Mouse (Mus musculus) gastrocnemius, postnatal 4 days (tissue): ENCODE data around the gene Slc9a3r1. TPM values are rescaled to one million over a fixed set of nuclear protein-coding genes. Genes with fewer than 3 reads are reported as not detected.

ENCODE experiments used
- DNase-seq, 2 experiments: peaks; one replicate each; pipeline ENCODE4 v3.0.0; 2021 to 2022; ENCODE audit warnings: low spot score in 2 of 2, mixed read lengths in 2 of 2
- total RNA-seq, 2 experiments: library from RNA; stranded (reverse); gene quantifications; 2 replicates each; pipeline ENCODE4 v1.2.3; 2021

The Slc9a3r1 gene
- total RNA-seq, 2 experiments from 2014 or later = 10.9 to 12.4 TPM

DNA sequence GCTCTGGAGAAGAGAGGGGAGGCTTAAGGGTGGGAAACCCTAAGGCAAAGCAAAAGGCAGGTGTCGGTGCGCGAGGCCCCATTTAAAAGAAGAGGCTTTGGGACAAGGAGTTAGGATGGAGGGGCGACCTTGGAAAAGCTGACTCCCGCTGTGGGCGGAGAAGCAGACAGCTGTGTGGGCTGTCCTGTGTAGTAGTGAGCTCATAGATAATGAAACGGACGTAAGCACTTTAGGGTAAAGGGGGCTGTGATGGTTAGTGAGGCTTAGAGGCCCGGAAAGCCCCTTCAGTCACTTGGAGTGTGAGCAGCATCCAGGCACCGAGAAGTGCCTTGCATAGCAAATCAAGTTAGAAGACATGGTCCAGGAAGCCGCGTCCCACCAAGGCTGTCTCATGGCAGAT, 24.6 kb downstream of the Slc9a3r1 start, which contains the start of gene Nat9:
Gene Nat9 (minus strand): TSS at position 167 of the 400 bp plus-strand sequence.
- DNase-seq = no peak

DNA sequence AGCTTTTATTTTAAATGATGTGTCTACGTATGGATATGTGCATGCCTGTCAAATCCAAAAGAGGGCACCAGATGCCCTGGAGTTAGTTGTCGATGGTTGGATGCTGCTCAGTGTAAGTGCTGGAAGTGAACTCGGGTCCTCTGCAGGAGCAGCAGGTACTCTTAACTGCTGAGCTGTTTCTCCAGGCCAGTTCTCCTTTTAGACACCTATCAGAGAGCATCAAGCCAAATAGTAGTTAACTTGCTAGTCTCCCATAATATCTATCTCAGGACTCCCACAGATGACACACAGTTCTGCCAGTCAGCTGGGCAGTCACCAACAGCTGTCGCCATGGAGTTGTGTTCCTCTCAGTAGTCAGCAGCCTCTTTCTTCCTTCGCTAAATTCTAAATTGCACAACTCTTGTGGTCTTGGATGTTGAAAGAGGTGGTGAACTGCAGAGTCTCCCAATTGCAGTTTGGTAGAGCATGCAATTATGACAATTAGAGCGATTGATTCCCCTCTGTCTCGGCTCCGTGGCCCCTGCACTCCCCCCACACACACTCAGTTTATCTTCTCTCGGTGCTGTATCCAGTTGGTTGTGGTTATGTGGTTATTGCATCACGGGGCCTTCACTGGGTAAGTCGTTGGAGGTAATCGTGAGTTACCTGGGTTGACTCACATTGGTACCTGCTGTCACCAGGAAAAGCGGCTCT, 25.5 kb downstream of the Slc9a3r1 start:
- DNase-seq = no peak

- no peak for DNase-seq
Observed at GRCm38 (mm10) chr11:115189304-115189703, 26.2 kb downstream of the Slc9a3r1 start.

- DNase-seq = peak in 1 of 2 experiments; percentile 41
Observed at GRCm38 (mm10) chr11:115192180-115192579, 29.0 kb downstream of the Slc9a3r1 start.

- DNase-seq = no peak
Observed at GRCm38 (mm10) chr11:115194693-115195092, 31.6 kb downstream of the Slc9a3r1 start.

DNA sequence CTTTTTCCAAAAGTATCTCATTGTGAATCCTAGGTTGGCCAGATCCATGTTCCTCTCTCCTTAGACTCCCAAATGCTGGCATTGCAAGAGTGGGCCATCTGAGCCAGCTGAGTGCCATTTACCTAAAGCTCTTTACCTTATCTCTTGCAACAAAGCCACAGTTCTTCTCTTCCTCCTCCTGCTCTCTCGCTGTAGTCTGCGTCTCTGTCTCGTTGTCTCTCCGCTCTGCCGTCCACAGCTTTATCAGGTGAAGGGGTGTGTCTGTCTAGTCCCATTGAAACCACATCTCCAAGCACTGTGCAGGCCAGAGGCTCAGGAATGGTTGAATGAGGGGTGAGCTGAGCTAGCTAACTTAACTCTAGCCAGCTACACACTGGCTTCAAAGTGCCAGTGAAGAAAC, 32.8 kb downstream of the Slc9a3r1 start:
- DNase-seq = no peak

DNA sequence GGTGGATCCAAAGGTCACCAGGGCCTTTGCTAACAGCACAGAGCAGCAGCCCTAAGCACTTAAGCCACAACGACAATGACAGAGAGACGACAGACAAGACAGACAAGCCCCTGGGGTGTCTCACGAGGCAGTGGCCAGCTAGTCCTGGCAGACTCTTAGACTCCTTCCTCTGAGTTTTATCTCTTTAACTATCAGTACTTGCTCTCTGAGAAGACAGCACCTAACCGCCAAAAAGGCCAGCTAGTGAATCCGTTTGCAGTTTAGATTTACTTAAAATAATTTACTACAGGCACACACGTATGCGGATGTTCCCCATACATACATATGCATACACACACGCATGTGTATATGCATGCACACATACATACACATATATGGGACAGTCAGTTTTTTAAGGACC, 34.4 kb downstream of the Slc9a3r1 start:
- DNase-seq = no peak

- no peak for DNase-seq
Observed at GRCm38 (mm10) chr11:115198932-115199384, 35.8 kb downstream of the Slc9a3r1 start.

DNA sequence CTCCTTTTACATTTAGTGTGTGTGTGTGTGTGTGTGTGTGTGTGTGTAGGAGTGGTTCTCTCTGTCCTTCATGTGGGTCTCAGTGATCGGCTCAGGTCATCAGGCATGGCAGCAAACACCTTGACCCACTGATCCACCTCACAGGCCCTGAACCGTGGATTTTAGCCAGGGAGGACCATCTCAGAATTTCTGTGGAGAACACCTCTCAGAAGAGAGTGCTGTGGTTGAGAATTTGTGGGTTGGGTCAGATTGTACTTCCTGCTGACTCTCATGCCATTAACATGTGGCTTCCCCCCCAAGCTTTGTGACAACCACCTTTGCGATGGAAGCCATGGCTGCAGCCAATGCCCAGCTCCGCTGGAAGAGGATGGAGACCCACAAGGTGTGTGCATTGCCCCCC, 37.4 kb downstream of the Slc9a3r1 start:
- no peak for DNase-seq

DNA sequence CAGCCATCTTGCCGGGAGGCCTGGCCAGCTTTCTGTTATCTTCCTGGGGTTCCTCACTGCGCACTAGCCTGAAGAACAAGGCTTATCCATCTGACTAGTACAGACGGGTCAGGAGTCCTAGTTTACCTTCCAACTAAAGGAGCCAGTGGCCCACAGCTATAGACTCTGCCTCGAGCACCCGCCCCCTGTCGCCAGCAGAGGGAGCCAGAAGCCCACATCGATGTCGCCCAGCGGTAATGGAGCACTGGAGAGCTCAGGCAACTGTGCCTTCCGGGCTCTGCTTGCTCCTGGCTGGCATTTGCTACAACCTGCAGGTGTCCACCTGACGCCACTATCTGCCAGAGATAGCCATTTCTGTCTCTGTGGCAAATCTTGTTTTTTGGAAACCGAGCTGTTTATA, 39.2 kb downstream of the Slc9a3r1 start:
- peak; percentile 47 to 78 for DNase-seq

DNA sequence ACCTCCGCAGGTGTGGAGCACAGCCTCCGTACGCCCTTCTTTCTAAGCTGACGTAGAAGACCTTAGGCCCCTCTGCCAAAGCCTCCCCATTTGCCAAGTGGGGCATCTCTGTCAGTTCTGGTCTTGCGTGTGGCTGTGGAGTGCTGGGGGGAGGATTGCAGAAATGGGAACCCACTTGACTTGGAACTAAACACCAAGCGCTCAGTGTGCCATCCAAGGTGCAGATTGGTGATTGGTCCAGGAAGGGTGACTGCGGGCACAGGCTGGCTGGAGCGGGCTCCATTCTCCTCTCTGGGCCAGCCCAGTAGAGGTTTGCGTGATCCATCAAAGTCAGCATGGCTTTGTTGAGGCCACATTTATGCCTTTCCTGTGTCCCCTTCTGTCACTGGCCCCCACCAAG, 39.6 kb downstream of the Slc9a3r1 start:
- DNase-seq = no peak

DNA sequence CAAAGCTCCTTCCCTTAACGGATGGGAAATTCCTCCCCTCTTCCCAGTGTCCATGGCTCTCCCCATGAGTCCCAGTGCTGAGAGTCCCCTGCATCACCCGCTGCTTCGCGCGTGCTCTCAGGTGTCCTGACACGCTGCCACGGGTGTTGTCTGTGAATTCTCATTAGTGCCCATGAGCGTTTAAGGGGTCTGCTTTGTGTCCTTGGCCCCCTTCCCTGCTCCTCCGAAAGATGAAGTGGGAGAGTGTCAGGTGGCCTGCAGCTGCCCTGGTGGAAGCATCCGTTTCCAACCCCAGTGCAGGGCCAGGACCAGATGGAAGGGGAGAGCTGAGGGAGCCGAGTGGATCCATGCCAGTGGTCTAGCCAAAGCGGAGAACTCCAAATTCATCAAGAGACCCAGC, 45.0 kb downstream of the Slc9a3r1 start:
- DNase-seq = no peak

DNA sequence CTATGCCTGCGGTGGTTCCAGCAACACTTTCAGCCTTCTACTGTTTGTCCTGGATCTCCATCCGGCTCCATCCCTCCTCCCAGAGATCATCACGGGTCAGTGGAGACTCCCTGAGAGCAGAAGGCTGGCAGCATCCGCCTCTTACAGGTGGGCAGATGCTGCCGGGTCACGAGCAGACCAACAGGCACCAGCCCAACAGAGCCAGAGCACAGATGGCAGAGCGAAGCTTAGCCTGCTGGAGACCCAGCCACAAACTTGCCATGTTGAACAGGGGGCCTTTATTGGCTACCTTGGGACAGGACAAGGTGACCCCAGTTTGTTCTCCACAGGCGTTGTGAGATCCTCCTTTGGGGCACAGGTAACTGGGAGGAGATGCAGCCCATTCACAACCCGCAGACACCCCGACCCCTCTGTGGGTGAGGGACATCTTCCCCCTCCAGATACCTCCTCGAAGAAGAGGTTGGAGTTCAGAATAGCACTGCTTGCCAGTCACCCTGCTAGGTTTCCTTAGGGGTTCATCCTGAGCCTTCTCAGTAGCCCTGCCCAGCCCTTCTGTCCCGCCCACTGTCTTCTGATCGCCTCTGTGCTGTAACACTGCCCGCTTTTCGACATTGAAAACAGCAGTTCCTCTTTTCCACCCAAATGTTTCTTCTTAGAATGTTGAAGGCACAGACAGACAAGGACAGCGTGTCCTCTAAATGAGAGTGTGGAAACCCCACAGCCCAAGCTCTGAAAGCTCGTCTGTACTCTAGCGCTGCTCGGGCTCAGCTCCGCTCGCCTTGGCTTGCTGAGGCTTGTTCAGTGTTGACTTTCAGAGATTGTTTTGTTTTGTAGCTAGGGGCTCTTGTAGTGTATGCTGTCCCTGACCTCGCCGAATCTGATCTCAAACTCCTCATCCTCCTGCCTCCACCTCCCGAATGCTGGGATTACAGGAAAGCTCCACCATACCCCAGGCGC, 45.9 kb downstream of the Slc9a3r1 start:
- DNase-seq = no peak

GRCm38 (mm10) chr11:115209958-115210357, 46.8 kb downstream of the Slc9a3r1 start:
- DNase-seq = no peak

DNA sequence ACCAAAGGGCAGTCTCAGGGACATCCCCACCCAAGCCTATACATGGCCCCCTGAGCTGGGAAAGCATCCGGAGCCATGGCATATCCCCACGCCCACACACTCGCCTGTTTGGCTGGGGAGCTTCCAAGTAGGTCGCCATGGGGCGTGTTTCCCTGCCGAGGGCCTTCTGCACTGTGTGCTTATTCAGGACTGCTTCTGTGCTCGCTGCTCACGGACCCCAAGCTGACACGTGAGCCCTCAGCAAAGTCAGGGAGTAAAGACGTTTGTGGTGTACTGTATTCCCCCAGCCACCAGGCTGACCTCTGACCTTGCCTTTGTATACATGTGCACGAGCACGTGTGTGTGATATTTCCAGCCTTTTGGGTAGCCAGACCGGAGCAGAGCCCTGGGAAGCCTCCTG, 49.0 kb downstream of the Slc9a3r1 start:
- no peak for DNase-seq

DNA sequence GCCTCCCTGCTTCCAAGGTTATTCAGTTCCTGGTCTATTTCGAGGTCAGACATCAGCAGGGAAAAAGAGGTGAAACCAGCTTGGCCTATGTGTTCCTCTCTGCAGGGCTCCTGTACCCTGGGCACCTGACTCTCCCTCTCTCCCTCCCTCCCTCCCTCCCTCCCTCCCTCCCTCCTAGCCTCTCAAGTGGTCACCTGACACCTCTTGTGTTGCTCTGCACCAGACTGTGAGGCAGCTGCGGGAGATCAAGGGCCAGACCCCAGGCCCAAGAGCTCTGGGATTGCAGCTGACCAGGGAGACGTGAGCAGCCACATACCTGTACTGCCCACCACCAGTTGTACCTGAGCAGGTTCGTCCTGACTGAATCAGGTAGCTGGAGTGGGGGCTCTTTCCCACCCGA, 52.0 kb downstream of the Slc9a3r1 start:
- DNase-seq = no peak

GRCm38 (mm10) chr11:115217439-115218410, 54.6 kb downstream of the Slc9a3r1 start:
- no peak for DNase-seq

GRCm38 (mm10) chr11:115219263-115219662, 56.1 kb downstream of the Slc9a3r1 start:
- DNase-seq = no peak

GRCm38 (mm10) chr11:115219685-115220084, 56.5 kb downstream of the Slc9a3r1 start:
- DNase-seq = no peak

DNA sequence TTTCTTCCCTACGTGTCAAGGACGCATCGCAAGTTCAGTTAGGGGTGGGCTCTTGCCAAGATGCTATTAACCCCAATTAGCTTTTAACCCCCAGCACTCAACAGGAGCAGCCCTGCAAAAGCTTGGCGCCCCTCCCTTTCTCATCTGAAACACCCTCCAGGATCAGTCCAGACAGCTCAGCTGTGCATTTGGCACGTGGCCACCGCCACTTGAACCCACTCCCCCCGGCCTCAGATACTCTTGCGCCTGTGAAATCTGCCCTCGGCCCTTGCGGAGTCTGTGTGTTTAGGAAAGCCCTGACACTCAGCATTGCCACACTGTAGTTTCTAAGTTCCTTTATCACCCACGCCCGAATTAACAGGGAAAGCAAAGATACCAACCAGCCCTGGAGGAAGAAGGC, 58.9 kb downstream of the Slc9a3r1 start:
- DNase-seq = no peak

DNA sequence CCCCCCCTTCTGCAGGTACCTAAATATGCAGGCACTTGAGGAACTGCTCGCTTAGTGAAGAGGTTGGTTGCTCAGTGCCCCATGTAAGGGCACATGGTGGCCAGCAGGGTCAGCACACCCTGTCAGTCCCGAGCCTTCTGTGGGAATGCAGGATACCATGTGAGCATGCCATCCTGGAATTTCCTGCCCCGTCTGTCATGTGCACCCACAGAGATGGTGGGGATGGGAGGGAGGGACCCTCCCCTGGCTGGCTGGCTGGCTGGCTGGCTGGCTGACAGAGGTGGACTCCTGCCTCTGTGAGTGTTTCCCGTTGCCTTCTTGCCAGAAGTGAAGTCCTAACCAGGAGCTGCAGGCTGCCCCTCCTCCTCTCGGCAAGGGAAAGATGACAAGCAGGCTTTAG, 59.4 kb downstream of the Slc9a3r1 start:
- no peak for DNase-seq
